Mouse (Mus musculus) midbrain, embryonic 16.5 days (tissue): ENCODE measurements at regions not wholly inside any gene's neighbourhood (a gene's known extent, or its start where the extent isn't known, plus 50 kb on each side); places are given as distances from the start of the nearest gene placed in this dataset.

Experiments
- microRNA counts: library from miRNA; unstranded; fragments of <30 nt; microRNA quantifications from one replicate; lab custom pipeline; 2016
- microRNA-seq: library from miRNA; unstranded; fragments of <30 nt; microRNA quantifications from one replicate; pipeline ENCODE4, GENCODE M21; 2017

MicroRNA genes in the stretch of these regions (microRNA counts, 519-probe panel; counts per million panel counts)
- 386 counts per million, percentile 18 among the panel's probes with 10 or more counts for microRNA mmu-miR-325 (lab: Ali Mortazavi, UCI)

Small RNA genes lying in the stretch of these regions (microRNA-seq; reads per million reads assigned to microRNA genes)
- 972 reads per million, percentile 79 among the genes with 10 or more reads in this experiment for gene Mir325
